Comparison of ENCODE assay signal across 19 mouse cellular contexts in genomic region chrX:68486585-68486984, GRCm38 (mm10).
DNase-seq lines count a peak whose midpoint lies in the region; TF ChIP-seq lines count a peak whose summit lies in the region.
"Had no signal": no experiment of that assay in that cellular context is flagged by ENCODE, and none has a peak within 500 bp of the region (broad histone marks: within the 10 kb centered on the region; RNA-seq: fewer than 3 reads in every experiment).

No protein-coding gene starts in this region.

- no peaks in the 10 kb centered on the region for H3K4me1 ChIP-seq in MEL (ENCODE audit: control insufficient read depth in 1 of 2, insufficient read depth in 2 of 2, low read length in 2 of 2)
- H3K4me1 ChIP-seq: embryonic facial prominence, embryonic 13.5 days; embryonic facial prominence, embryonic 15.5 days; forebrain, embryonic 10.5 days; forebrain, embryonic 12.5 days had no signal

- H3K4me3 ChIP-seq in MEL (ENCODE audit: control insufficient read depth in 1 of 2, insufficient read depth in 1 of 2, low read depth in 2 of 2, low read length in 2 of 2) (no peak overlapping the region), myocyte (no peak overlapping the region)
- H3K4me3 ChIP-seq: embryonic facial prominence, embryonic 13.5 days; embryonic facial prominence, embryonic 15.5 days; erythroblast, embryonic 14.5 days; forebrain, embryonic 10.5 days; forebrain, embryonic 12.5 days had no signal

- no peaks in the 10 kb centered on the region for H3K27me3 ChIP-seq in MEL (ENCODE audit: control insufficient read depth in 1 of 2, insufficient read depth in 2 of 2, low read length in 2 of 2)
- H3K27me3 ChIP-seq in myocyte (ENCODE audit: control insufficient read depth, insufficient read depth, insufficient read length): no peaks in the 10 kb centered on the region
- H3K27me3 ChIP-seq: embryonic facial prominence, embryonic 13.5 days; embryonic facial prominence, embryonic 15.5 days; forebrain, embryonic 12.5 days had no signal

- TF ChIP-seq POLR2A in MEL (IDR thresholded peaks at IDR 0.05; ENCODE audit: control insufficient read depth in 1 of 2, insufficient read depth in 1 of 2, low read depth in 1 of 2, low read length in 2 of 2, poor library complexity in 1 of 2) (no peak), myocyte (IDR thresholded peaks at IDR 0.05; ENCODE audit: insufficient read length, low read depth) (no peak)

- no peak for TF ChIP-seq CTCF in MEL (IDR thresholded peaks at IDR 0.05 in 2 of 3, conservative IDR thresholded peaks at IDR 0.05 in 1 of 3; ENCODE audit: control insufficient read depth in 1 of 3, insufficient read depth in 1 of 3, low read depth in 2 of 3, low read length in 3 of 3, poor library complexity in 1 of 3, severe bottlenecking in 1 of 3)

- H3K27ac ChIP-seq in MEL (ENCODE audit: control insufficient read depth, low read depth, low read length): no peak overlapping the region
- H3K27ac ChIP-seq: embryonic facial prominence, embryonic 13.5 days; embryonic facial prominence, embryonic 15.5 days; forebrain, embryonic 10.5 days; forebrain, embryonic 12.5 days had no signal

- TF ChIP-seq RAD21 in MEL (IDR thresholded peaks at IDR 0.05; ENCODE audit: low read depth, low read length): no peak

- no peak for TF ChIP-seq EP300 in MEL (IDR thresholded peaks at IDR 0.05; ENCODE audit: low read depth in 1 of 2, low read length in 2 of 2)

- H3K4me2 ChIP-seq in myocyte (ENCODE audit: low read depth): no peak overlapping the region
- H3K4me2 ChIP-seq: embryonic facial prominence, embryonic 13.5 days; embryonic facial prominence, embryonic 15.5 days; forebrain, embryonic 12.5 days had no signal

- no peak overlapping the region for H3K9ac ChIP-seq in MEL (ENCODE audit: control insufficient read depth, low read depth, low read length, poor library complexity, severe bottlenecking)
- H3K9ac ChIP-seq: embryonic facial prominence, embryonic 13.5 days; embryonic facial prominence, embryonic 15.5 days; forebrain, embryonic 12.5 days had no signal

- H3K36me3 ChIP-seq in MEL (ENCODE audit: control insufficient read depth in 1 of 2, insufficient read depth in 2 of 2, low read length in 2 of 2): no peaks in the 10 kb centered on the region
- H3K36me3 ChIP-seq in myocyte (ENCODE audit: control insufficient read depth, insufficient read depth): no peaks in the 10 kb centered on the region
- H3K36me3 ChIP-seq: embryonic facial prominence, embryonic 13.5 days; embryonic facial prominence, embryonic 15.5 days; forebrain, embryonic 10.5 days; forebrain, embryonic 12.5 days had no signal

- no peaks in the 10 kb centered on the region for H3K79me2 ChIP-seq in MEL (ENCODE audit: control insufficient read depth, insufficient read depth, low read length, poor library complexity)
- H3K79me2 ChIP-seq in myocyte (ENCODE audit: control insufficient read depth, insufficient read depth): no peaks in the 10 kb centered on the region

- H3K9me3 ChIP-seq in MEL (replicated peaks; ENCODE audit: insufficient read depth, low read length): no peaks in the 10 kb centered on the region
- H3K9me3 ChIP-seq: embryonic facial prominence, embryonic 13.5 days; embryonic facial prominence, embryonic 15.5 days; forebrain, embryonic 10.5 days; forebrain, embryonic 12.5 days had no signal

- H3ac ChIP-seq in myocyte (ENCODE audit: control insufficient read depth, insufficient read length): no peak overlapping the region

- DNase-seq in A20 (ENCODE audit: low read depth, low spot score) (peak; percentile 12), MEL (ENCODE audit: low read depth, low spot score) (peak; percentile 1), liver (no peak)
- no peak for DNase-seq in ovary, postnatal 10 days (ENCODE audit: low spot score)
- DNase-seq: adrenal gland, adult 8-10 months; adrenal gland, postnatal 14 days; adrenal gland, postnatal 36 days; cerebellum, adult 18-20 months; cerebellum, adult 8-10 months; cerebellum, adult 9-11 months; cerebellum, postnatal 14 days; cerebellum, postnatal 36 days; embryo, embryonic 11 days had no signal

TF ChIP-seq in MEL, 35 proteins besides CTCF, POLR2A, EP300 and RAD21:
- no peak for TF ChIP-seq MEF2A (IDR thresholded peaks at IDR 0.05; ENCODE audit: extremely low read depth, insufficient replicate concordance, low read depth, low read length, poor library complexity, severe bottlenecking)

TF ChIP-seq in myocyte, 11 proteins besides CTCF, POLR2A, EP300 and RAD21:
- peak; percentile 65 to 94 (median 91) for TF ChIP-seq MYOD1 (IDR thresholded peaks at IDR 0.05; ENCODE audit: control insufficient read depth in 1 of 3, insufficient read length in 2 of 3, low read depth in 2 of 3)
- TF ChIP-seq USF1 (IDR thresholded peaks at IDR 0.05; ENCODE audit: low read depth): no peak
- peak; percentile 52 for TF ChIP-seq TCF12 (IDR thresholded peaks at IDR 0.05; ENCODE audit: insufficient read depth, poor library complexity, severe bottlenecking)
- TF ChIP-seq SRF (IDR thresholded peaks at IDR 0.05; ENCODE audit: control insufficient read depth, insufficient read length, low read depth): no peak
- peak in 2 of 3 experiments; percentile 66 to 89 for TF ChIP-seq MYOG (IDR thresholded peaks at IDR 0.05; ENCODE audit: control insufficient read depth in 1 of 3, insufficient read depth in 1 of 3, insufficient read length in 2 of 3, low read depth in 2 of 3)
- no peak for TF ChIP-seq CEBPB (IDR thresholded peaks at IDR 0.05; ENCODE audit: insufficient read depth, poor library complexity, severe bottlenecking)
- peak; percentile 86 for TF ChIP-seq TCF3 (IDR thresholded peaks at IDR 0.05; ENCODE audit: insufficient read length, low read depth)
TF ChIP-seq in myocyte: peak in this region for 4.

Comparison
In these comparisons a context has a peak if more than half of its experiments do, and no peak if none do; other contexts are left out.
1. DNase-seq: peak in A20 (single experiment) and MEL (single experiment); none in liver (single experiment) and ovary, postnatal 10 days (single experiment).